ENCODE assay signal across 17 mouse cellular contexts in the genomic region with DNA sequence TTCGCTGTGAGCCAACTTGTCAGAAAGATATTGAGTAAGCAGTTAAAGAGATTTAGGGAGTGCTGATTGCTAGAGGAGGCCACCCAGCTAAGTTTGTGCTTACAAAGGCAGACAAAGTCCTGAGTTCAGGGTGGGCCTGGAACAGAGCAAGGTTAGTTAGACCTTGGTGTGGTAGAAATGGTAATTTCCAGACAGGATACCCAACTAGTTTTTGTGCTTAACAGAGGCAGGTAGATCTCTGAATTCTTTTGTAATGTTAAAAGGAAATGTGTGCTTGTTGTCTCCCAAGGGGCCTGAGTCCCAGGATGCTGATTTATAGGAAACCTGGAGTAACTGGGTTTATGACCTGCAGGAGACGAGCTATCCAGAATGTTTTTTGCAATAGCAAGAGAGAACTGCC.
"Had no signal": no experiment of that assay in that cellular context is flagged by ENCODE, and none has a peak within 500 bp of the region (broad histone marks: within the 10 kb centered on the region; RNA-seq: fewer than 3 reads in every experiment).

No protein-coding gene starts in this region.

- H3K9me3 ChIP-seq: midbrain, embryonic 10.5 days; midbrain, embryonic 12.5 days; neural tube, embryonic 13.5 days; neural tube, embryonic 15.5 days had no signal

- DNase-seq: lung, adult 18-20 months; lung, embryonic 14.5 days; lung, postnatal 10 days; lung, postnatal 4 days; midbrain, embryonic 14.5 days; right cerebral cortex, postnatal 14 days; right cerebral cortex, postnatal 4 days; spleen, adult 18-20 months; thymus, adult 18-20 months; thymus, postnatal 14 days; thymus, postnatal 36 days had no signal

- H3K36me3 ChIP-seq: midbrain, embryonic 12.5 days had no signal

- H3K27ac ChIP-seq: midbrain, embryonic 10.5 days; midbrain, embryonic 12.5 days; neural tube, embryonic 13.5 days; neural tube, embryonic 15.5 days had no signal

- ATAC-seq: midbrain, embryonic 16.5 days had no signal

- H3K9ac ChIP-seq: lung, embryonic 14.5 days; midbrain, embryonic 12.5 days; neural tube, embryonic 13.5 days; neural tube, embryonic 15.5 days had no signal

- H3K4me3 ChIP-seq: midbrain, embryonic 10.5 days; midbrain, embryonic 12.5 days; myocyte; neural tube, embryonic 13.5 days; neural tube, embryonic 15.5 days had no signal

- H3K4me1 ChIP-seq: midbrain, embryonic 10.5 days; midbrain, embryonic 12.5 days; neural tube, embryonic 13.5 days; neural tube, embryonic 15.5 days had no signal

- H3K27me3 ChIP-seq: midbrain, embryonic 12.5 days; neural tube, embryonic 13.5 days; neural tube, embryonic 15.5 days had no signal
